Mouse (Mus musculus) T-helper 1 cell (primary cell): ENCODE measurements around the gene Akr1c13.
"Not testable (repeated sequence)": the region's sequence is repeated elsewhere in the genome, so short reads cannot be mapped to it uniquely, and the experiment has no call there.

Experiments
- in situ Hi-C: fragments of 300-600 bp; cut with MboI, MseI; formaldehyde crosslinking; loops from one replicate; pipeline ENCODE4 v1.15.1; 2025; ENCODE audit warnings: high pct_unique_total_duplicates

The Akr1c13 gene

DNA sequence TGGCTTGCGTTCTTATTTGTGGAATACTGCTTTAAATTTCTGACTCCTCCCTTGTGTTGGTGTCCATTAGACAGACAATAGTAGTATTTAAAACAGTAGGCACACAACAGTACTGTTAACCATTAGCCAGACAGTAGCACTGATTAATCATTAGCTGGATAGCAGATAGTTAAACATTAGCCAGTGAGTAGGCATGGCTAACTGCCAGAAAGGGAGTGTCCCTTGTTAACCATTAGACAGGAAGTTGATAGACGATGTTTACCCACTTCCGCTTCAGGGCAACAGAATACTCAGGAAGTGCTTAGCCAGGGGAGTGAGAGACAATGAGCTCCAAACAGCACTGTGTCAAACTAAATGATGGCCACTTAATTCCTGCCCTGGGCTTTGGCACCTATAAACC lies at the start of gene Akr1c13:
Akr1c13 (plus strand) TSS at position 247 of the 400 bp plus-strand sequence.
- in situ Hi-C loops: no loop called here

DNA sequence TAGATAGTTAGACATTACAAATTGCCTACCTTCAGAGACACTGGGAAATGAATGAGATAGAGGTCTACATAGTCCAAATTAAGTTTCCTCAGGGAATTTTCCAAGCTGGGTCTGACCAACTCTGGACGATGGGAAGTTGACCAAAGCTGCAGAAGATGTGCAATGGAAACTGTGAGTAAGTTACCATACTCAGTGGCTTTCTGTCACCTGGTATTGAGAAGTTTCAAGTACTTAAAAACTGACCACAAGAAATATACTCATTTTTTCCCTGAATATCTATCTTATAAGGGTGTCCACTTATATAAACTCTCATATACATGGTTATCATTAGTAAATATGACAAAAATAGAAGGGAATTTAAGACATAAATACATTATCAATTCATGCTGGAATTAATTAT lies 46.7 kb upstream of the Akr1c13 start:
- in situ Hi-C loops: no loop called here

GRCm38 (mm10) chr13:4150518-4150917 lies 40.4 kb upstream of the Akr1c13 start, which contains the start of gene Akr1c18:
TSS of gene Akr1c18 (minus strand) at chr13:4150654.
- in situ Hi-C loops: no loop called here

- in situ Hi-C loops: no loop called here
Measured at GRCm38 (mm10) chr13:4152908-4153307, 38.0 kb upstream of the Akr1c13 start.

- in situ Hi-C loops: no loop called here
Measured at GRCm38 (mm10) chr13:4153593-4153992, 37.4 kb upstream of the Akr1c13 start.

GRCm38 (mm10) chr13:4155286-4155685 lies 35.7 kb upstream of the Akr1c13 start:
- in situ Hi-C loops: no loop called here

GRCm38 (mm10) chr13:4168006-4168405 lies 22.9 kb upstream of the Akr1c13 start:
- in situ Hi-C loops: no loop called here

DNA sequence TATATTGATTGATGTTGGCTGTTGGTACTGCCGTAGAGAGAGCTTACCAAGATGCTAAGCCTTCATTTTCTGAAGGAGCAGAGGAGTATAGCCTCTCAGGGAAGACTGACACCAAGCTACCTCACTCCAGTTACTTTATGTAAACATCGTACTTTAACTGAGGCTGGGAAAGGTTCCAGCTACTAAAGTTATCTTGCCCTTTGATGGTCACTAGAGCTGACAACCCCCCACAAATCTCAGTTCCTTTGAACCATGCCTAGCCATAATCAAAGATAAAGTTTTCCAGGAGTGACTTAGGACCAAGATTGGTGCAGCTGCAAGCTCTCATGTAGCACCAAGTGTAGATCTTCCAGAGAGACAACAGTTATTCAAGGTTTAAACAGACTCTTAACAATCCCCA lies 18.0 kb upstream of the Akr1c13 start:
- in situ Hi-C loops: no loop called here

GRCm38 (mm10) chr13:4181321-4181720 lies 9.6 kb upstream of the Akr1c13 start:
- in situ Hi-C loops: not testable (repeated sequence)

DNA sequence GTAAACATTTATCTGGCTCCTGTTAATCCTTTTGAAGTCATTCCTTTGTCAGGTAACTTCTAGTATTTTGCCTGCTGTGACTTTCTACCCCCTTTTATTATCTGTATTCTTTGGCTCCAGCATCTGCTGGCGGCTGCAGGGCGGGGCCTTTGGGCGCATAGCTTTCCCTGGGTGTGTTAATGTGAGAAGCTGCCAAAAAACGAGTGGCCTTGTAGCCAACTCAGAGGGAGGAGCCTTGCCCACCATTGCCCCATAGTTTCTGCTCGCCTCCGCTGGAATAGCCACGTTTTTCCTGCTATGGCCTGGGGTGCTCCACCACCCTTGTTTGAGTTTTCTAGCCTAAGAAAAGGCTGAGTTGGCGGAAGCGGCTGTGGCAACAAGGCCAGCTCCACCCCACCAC lies 7.8 kb upstream of the Akr1c13 start:
- in situ Hi-C loops: no loop called here

- in situ Hi-C loops: loop anchor here (5.0 kb wide), 1 partner anchor 95 kb away; no protein-coding TSS in a partner anchor
Measured at GRCm38 (mm10) chr13:4186641-4187411, 4.1 kb upstream of the Akr1c13 start.

DNA sequence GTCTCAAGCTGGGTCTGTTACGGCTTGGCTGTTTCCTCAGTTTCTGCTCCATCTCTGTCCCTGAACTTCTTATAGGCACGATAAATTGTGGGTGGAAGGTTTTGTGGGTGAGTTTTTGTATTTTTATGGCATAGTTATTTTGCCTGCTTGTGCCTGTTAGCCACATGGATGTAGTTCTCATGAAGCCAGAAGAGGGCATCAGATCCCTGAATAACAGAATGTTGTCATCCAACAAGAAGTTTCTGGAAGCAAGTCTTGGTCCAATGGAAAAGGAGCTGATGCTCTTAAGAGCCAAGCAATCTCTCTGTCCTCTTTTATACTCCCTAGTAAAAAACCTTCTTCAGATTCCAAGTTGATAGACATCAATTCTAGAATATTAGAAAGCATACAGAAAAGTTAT lies 2.8 kb upstream of the Akr1c13 start:
- in situ Hi-C loops: loop anchor here (5.0 kb wide), 1 partner anchor 94 kb away; no protein-coding TSS in a partner anchor

GRCm38 (mm10) chr13:4192511-4192910 lies 1.6 kb downstream of the Akr1c13 start:
- in situ Hi-C loops: no loop called here

DNA sequence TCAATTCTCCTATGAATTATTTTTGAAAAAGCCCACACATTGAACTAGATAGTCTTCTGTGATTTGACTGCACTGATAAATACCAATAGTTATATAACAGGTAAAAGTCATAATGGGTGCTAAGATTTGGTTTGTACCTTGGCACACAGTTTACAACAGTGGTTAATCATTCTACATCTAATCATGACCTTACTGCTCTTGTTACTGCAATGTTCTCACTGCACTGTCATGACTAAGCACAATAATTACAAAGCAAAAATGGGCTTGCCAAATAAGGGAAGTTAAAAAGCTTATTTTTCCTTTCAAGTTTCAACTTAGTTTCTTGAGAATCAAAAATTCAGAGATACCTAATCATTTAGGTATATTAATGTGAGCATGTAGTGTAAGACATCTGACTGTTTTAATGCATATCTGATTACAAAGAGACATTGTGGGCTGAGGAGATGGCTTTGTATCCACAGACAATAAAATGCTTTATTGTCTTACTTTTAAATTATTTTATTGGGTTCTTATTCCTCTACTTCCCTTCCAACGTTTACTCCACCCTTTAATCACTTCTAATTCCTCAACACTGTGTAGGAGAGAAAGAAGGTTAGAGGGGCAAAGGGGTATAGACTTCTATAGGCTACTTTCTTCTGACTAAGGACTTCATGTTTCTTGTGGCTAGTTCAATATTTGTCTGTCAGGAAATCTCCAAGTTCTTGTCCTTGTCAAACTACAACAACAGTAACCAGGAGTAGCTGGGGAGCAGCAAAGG lies 15.4 kb downstream of the Akr1c13 start:
- in situ Hi-C loops: no loop called here

DNA sequence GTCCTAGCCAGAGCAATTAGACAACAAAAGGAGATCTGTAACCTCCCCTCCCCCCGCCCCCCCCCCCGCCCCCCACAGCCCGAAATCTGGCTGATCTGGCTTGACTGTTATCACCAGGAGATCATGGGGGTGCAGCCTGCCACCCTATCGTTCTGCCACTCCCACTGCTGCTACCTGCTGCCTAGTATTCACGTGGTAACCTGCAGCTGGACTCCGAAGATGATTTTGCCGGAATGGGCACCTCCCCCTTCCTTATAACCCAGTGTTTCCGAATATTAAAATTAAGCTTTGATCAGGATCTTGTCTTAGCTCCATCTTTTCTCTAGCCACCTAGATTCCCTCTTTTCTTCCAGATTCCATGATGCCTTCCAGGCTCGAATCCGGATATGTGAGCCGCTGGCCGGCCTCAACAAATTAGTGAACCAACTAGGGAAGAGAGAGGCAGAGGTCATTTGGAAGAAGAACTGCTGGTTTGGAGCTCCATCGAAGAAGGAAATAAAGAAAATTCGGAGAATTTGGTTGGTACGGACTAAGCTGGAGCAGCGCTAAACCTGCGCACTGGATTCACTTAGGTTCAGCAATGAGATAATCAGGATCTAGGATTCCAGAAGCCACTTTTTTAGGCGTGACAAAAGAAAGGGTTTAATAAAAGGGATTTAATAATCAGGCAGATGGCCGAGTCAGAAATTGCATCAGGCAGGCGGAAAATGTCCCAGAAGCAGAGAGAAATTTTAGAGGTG lies 20.8 kb downstream of the Akr1c13 start:
- in situ Hi-C loops: no loop called here

DNA sequence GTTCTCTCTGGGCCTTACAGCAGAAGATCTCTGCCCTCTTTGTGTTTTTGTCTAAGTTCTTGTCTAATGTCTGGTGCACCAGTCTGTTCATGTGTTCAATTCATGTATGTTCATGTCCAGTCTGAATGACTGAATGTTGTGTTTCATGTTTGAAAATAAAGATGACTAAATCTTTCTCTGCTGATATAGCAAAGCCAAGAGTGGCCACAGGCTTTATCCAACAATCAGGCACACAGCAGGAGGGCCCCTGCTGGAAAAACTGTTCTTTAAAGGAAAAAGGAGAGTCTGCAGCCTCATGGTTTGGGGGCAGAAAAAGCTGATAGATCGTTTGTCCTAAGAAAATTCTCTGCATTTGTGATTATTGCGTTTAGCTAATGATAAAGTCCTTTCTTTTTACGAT lies 21.4 kb downstream of the Akr1c13 start:
- in situ Hi-C loops: no loop called here

DNA sequence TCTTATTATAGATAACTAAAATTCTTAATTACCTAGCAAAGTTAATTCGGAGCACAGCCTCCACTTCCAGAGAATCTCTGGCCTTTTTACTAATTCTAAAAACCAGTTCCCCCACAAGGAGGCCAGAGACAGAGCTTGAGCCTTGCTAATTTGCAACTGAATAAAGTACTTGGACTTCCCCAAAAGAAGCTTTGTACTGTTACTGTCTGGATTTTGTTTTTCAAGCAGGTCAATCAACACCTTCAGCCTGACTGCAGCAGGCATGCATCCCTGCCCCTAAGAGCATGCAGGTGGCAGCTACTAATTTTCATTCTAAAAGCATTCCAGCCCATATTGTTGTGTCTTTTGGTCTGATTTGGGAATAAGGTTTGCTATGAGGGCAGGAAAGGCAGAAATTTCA lies 24.5 kb downstream of the Akr1c13 start:
- in situ Hi-C loops: not testable (repeated sequence)

DNA sequence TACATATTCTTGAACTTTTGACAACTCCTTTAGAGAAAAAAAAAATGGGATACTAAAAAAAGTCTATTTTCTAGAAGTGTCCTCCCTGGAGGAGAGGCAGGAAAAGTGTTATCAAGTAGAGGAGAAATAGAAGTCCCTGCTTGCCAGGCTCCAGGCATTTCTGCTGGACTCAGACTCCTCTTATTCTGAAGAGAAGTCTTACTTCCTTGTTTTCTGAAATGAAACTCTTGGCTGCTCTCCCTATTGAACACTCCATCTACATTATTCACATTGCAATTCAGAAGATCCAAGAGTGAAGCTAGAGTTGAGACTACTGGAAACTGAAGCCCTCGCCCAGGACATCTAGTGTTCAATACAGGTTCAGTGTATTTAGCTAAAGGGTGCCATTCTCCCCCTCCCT lies 37.5 kb downstream of the Akr1c13 start, which contains the start of gene Akr1c19:
Akr1c19 (plus strand) TSS at position 260 of the 400 bp plus-strand sequence.
- in situ Hi-C loops: no loop called here

- in situ Hi-C loops: no loop called here
Measured at GRCm38 (mm10) chr13:4230841-4231623, 40.1 kb downstream of the Akr1c13 start.

GRCm38 (mm10) chr13:4233135-4233534 lies 42.2 kb downstream of the Akr1c13 start:
- in situ Hi-C loops: no loop called here

- in situ Hi-C loops: no loop called here
Measured at GRCm38 (mm10) chr13:4233536-4234172, 42.7 kb downstream of the Akr1c13 start.
